Mouse (Mus musculus) common myeloid progenitor, adult 5-6 weeks (primary cell): Measurements from ENCODE around the gene Psmb4. TPM values are rescaled to one million over a fixed set of nuclear protein-coding genes. Genes with fewer than 3 reads are reported as not detected.
"Not testable (repeated sequence)": the region's sequence is repeated elsewhere in the genome, so short reads cannot be mapped to it uniquely, and the experiment has no call there.

Source experiments
- ATAC-seq: replicated peaks from 2 replicates; pipeline ENCODE4 v1.8.0; 2016; ENCODE audit warnings: low read depth, mild to moderate bottlenecking, moderate TSS enrichment, inconsistent platforms; ENCODE audit not compliant: poor library complexity, severe bottlenecking
- total RNA-seq: library from RNA; stranded (forward); fragments of 200-1000, 187-1606 nt; gene quantifications from 2 replicates; pipeline ENCODE4 v1.2.3, GENCODE M21; 2017

Psmb4 gene
- total RNA-seq, 1 experiment from 2014 or later: 192 TPM

- no peak for ATAC-seq
These were observed 24.4 kb upstream of the Psmb4 start for GRCm38 (mm10) chr3:94911050-94911693.

- peak; percentile 55; the same call in 1 of the 2 replicates for ATAC-seq
These were observed 19.7 kb upstream of the Psmb4 start for GRCm38 (mm10) chr3:94906482-94906881.

GRCm38 (mm10) chr3:94904759-94905158 is 18.0 kb upstream of the Psmb4 start:
- not testable (repeated sequence) for ATAC-seq

- peak; percentile 88 for ATAC-seq
These were observed 16.0 kb upstream of the Psmb4 start for GRCm38 (mm10) chr3:94902747-94903146.

DNA sequence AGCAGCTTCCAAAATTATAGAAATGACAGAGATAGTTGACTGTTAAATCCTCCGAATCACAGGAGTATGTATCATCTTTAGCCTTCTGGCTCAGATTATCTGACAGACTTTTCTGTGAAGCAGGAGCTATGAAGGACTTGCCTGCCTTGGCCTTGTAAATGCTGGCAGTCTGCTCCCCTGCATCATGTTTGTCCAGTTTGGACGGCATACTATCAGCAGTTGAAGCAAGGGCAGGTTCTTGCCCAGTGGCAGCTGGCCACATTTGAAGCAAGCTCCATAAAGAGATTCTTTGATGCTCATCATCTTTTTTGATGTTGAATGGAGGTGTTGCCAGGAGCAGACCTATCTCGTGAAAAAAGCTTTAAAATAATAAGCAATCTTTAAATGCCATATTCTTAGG is 7.3 kb upstream of the Psmb4 start:
- no peak for ATAC-seq

GRCm38 (mm10) chr3:94888595-94888994 is 1.8 kb upstream of the Psmb4 start:
- ATAC-seq: peak; percentile 46

GRCm38 (mm10) chr3:94882579-94882978 is 4.2 kb downstream of the Psmb4 start:
- no peak for ATAC-seq

- no peak for ATAC-seq
These were observed 4.9 kb downstream of the Psmb4 start for GRCm38 (mm10) chr3:94881840-94882239.

DNA sequence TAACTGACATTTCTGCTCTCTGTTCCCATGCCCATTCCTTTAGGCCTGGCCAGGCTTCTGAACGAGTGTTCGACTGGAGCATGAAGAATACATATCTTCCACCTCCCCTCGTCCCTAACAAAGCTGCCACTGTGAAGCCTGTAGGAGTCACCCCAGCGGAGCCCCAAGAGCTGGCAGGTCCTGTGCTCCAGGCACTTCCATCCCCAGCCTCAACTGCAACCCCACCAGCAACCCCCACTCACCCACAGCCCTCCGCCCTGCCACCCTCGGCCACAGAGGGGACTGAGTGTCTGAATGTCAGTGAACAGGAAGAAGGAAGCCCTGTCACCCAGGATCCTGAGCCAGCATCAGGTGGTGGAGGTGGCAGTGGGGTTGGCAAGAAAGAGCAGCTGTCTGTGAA is 8.1 kb downstream of the Psmb4 start:
- ATAC-seq: no peak

- ATAC-seq: no peak
These were observed 17.8 kb downstream of the Psmb4 start for GRCm38 (mm10) chr3:94869011-94869410.

- ATAC-seq: no peak
These were observed 27.3 kb downstream of the Psmb4 start for GRCm38 (mm10) chr3:94859471-94859870.

GRCm38 (mm10) chr3:94852215-94852614 is 34.5 kb downstream of the Psmb4 start:
- ATAC-seq: no peak

GRCm38 (mm10) chr3:94851731-94852130 is 35.0 kb downstream of the Psmb4 start:
- ATAC-seq: peak; percentile 95

DNA sequence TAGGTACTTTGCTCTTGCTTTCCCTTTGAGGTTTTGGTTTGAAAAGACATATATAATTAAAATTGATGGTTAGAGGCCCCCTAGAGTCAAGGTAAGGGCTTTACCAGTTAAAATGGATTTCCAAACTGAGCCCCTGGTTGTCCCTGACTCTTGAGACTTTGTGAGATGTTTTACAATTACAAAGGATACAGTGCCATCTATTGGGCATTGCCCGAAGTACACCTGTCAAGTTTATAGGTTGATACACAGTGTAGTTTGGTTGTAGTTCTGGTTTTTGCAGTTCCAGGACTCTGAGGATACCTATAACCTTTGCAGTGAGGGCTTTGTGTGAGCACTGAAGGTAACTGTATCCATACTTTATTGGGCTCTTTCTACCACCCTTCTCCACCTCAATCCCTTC is 37.4 kb downstream of the Psmb4 start:
- peak; percentile 84 for ATAC-seq

GRCm38 (mm10) chr3:94847382-94847781 is 39.4 kb downstream of the Psmb4 start:
- ATAC-seq: no peak

- ATAC-seq: no peak
These were observed 47.7 kb downstream of the Psmb4 start for GRCm38 (mm10) chr3:94839101-94839500.

GRCm38 (mm10) chr3:94838631-94839030 is 48.1 kb downstream of the Psmb4 start:
- ATAC-seq: no peak

DNA sequence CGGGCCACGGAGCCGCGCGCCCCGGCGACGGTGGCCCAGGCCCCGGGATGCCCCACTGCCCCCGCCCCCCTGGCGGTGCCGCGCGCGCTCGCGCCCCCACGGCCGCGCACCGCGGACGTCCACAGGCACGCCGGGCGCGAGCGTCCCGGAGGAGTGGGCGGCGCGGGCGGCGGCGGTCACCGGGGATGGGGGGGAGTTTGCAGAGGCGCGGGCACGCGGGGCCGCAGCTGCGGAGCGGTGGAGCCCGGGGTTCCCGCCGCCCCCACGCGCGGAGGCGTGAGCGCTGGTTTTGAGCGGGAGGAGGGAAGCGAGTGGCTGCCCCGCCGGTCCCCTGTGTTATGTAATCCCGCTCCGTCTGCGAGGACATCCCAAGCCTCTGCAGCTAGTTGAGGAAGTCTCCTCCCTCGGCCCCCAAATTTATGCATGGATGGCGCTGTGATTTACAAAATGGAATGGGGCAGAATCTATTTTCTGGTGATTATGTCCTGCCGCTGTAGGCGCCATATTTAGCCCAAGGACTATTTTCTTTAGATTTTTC is 48.7 kb downstream of the Psmb4 start:
- peak; percentile 65 for ATAC-seq

DNA sequence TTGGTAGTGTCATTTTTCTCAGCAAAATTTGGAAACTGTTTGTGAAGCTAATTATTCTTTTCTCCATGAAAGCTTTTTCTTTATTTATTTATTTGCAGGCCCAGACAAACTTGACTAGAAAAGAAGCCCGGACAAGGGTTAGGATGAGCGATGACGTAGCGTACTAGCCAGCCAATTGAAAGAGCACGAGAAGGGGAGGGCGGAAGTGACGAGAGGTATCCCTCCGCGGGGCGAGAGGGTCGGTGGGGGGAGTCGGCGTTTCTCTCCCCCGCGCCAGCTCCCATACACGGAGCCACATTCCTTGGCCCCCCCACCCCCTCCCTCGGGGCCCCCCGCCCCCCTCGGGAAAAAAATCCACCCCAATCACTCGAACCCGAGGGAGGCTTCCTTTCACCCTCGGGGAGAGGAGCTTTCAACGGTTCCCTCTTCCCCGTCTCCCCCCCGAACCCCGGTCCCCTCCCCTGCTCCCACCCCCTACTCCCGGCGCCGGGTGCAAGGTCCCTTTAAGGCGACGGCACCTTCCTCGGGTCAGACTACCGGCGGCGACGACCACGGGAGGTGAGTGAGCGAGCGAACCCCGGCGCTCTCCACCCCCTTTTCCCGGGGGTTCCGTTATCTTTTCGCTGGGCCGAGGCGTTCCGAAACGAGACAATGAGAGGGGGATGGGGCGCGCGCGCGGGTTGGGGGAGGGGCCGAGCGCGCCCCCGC is 49.4 kb downstream of the Psmb4 start, which contains the start of gene Pogz:
TSS of gene Pogz (plus strand) at position 385 of the 708 bp plus-strand sequence.
- peak; percentile 96 for ATAC-seq

GRCm38 (mm10) chr3:94835396-94835795 is 51.4 kb downstream of the Psmb4 start:
- ATAC-seq: no peak
